Mouse (Mus musculus) forebrain, embryonic 12.5 days (tissue): Measurements from ENCODE around the gene Mfsd13b. TPM values are rescaled to one million over a fixed set of nuclear protein-coding genes. Genes with fewer than 3 reads are reported as not detected.
A peak's percentile ranks its signal among the peaks of the same experiment; 100 is the strongest.

Source experiments
- ATAC-seq: fragments of 200-750 bp; cut with Nextera tagmentation; 2 replicates; pipeline ENCODE4 v1.8.0; 2017; ENCODE audit warnings: moderate TSS enrichment; ENCODE audit not compliant: low FRiP score
- H3K27ac ChIP-seq: fragments of 300-500 bp; sonication (generic); 2 replicates; pipeline ENCODE4 v1.5.1; 2016; ENCODE audit warnings: mild to moderate bottlenecking
- H3K27me3 ChIP-seq: fragments of 300-500 bp; sonication (generic); 2 replicates; pipeline ENCODE4 v1.6.1; 2016; ENCODE audit warnings: mild to moderate bottlenecking
- H3K36me3 ChIP-seq: fragments of 300-500 bp; sonication (generic); replicated peaks from 2 replicates; pipeline ENCODE4 v1.6.1; 2016; ENCODE audit warnings: mild to moderate bottlenecking
- H3K4me1 ChIP-seq: fragments of 300-500 bp; sonication (generic); 2 replicates; pipeline ENCODE4 v1.6.1; 2016
- H3K4me2 ChIP-seq: fragments of 300-500 bp; sonication (generic); 2 replicates; pipeline ENCODE4 v1.6.1; 2016; ENCODE audit warnings: mild to moderate bottlenecking, moderate library complexity
- H3K4me3 ChIP-seq: fragments of 300-500 bp; sonication (generic); replicated peaks from 2 replicates; pipeline ENCODE4 v1.5.1; 2016; ENCODE audit warnings: mild to moderate bottlenecking
- H3K9ac ChIP-seq: fragments of 300-500 bp; sonication (generic); 2 replicates; pipeline ENCODE4 v1.6.1; 2016; ENCODE audit warnings: mild to moderate bottlenecking
- H3K9me3 ChIP-seq: fragments of 300-500 bp; sonication (generic); 2 replicates; pipeline ENCODE4 v1.6.1; 2016
- WGBS: fragments of 180-500 bp; shearing (Covaris S2); methylation state at CpG from one replicate; pipeline ENCODE4 v1.1.7; 2016; 5-methylcytosine and 5-hydroxymethylcytosine counted together
- polyA plus RNA-seq: library from polyadenylated mRNA; unstranded; fragments of >200 nt; fragmentation: Nextera tagmentation; extraction: Ambion mirVana; gene quantifications from 2 replicates; pipeline ENCODE4 v1.2.1, GENCODE M21; 2016

The Mfsd13b gene
- polyA plus RNA-seq, 1 experiment from 2014 or later: 0.20 TPM

DNA sequence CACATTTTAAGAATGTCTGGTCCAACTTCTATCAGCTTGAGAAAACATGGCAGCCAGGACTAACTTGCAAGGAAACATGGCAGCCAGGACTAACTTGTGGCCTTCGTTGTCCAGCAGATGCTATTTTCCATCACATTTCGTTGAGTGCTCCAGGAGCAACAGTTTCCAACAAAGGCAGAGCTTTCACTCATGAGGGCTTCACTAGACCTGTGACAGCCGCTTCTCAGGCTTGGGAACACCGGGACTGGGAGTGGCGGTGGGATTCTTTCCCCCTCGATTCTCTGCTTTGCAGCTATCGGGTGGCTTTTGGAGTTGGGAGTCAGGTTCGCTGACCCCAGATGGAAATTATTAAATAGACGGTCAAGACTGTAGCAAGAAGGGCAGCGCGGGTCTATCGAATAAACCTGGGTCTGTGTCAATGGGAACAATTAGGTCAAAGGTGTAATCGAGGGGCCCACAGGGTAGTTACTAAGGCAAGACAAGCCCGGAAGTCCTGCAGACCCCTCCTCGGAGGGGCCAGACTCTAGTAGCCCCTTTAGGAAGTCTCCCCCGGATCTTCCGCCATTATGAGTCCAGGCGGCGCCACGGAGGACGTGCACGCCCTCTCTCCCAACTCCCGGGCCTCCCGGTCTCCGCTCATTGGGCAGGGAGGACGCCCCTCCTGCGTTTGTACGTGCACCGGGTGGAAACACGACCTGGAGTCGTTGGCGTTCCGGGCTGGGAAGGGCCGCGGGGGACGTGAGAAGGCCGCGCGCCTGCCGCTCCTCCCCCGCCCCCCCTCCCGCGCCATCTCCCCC, 51.7 kb downstream of the Mfsd13b start, which contains the start of gene Mettl9:
Gene Mettl9, plus strand, starts transcription at position 590 of the 797 bp plus-strand sequence.
- Histone ChIP-seq H3K36me3 (no peaks in the 10 kb centered on the region), H3K9me3 (no peaks in the 10 kb centered on the region), H3K9ac (peak within 1 kb of the TSS; percentile 99), H3K4me1 (peaks cover 29% of the 10 kb centered on the region), H3K4me3 (peak within 1 kb of the TSS; percentile 95), H3K4me2 (peak within 1 kb of the TSS; percentile 77), H3K27me3 (peaks cover 27% of the 10 kb centered on the region), H3K27ac (peak within 1 kb of the TSS; percentile 99)
- WGBS: 2% methylated on average over 39 of the region's 43 CpGs
- ATAC-seq: peak; percentile 98

DNA sequence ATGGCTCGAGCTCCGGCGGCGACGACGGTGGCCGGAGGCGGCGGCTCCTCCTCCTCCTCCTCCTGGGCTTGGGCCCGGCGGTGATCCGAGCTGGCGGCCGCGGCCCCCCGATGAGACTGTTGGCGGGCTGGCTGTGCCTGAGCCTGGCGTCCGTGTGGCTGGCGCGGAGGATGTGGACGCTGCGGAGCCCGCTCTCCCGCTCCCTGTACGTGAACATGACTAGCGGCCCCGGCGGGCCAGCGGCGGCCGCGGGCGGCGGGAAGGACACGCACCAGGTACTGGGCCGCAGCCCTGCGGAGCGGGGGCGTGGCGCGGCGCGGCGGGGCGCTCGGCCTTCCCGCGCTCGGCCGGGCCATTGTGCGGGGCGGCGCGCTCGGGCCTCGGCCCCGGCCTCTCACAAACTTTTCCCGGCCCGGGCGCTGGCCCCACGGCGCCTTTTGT, 52.4 kb downstream of the Mfsd13b start:
- peaks cover 29% of the 10 kb centered on the region for H3K4me1 ChIP-seq
- peak; percentile 85 for ATAC-seq
- WGBS: 1% methylated on average over 55 of the region's 63 CpGs
- H3K4me3 ChIP-seq: peak overlapping the region; percentile 95
- H3K4me2 ChIP-seq: peak overlapping the region; percentile 77
- peaks cover 22% of the 10 kb centered on the region for H3K27me3 ChIP-seq
- H3K9ac ChIP-seq: peak overlapping the region; percentile 99
- H3K9me3 ChIP-seq: no peaks in the 10 kb centered on the region
- peak overlapping the region; percentile 99 for H3K27ac ChIP-seq
- H3K36me3 ChIP-seq: no peaks in the 10 kb centered on the region

DNA sequence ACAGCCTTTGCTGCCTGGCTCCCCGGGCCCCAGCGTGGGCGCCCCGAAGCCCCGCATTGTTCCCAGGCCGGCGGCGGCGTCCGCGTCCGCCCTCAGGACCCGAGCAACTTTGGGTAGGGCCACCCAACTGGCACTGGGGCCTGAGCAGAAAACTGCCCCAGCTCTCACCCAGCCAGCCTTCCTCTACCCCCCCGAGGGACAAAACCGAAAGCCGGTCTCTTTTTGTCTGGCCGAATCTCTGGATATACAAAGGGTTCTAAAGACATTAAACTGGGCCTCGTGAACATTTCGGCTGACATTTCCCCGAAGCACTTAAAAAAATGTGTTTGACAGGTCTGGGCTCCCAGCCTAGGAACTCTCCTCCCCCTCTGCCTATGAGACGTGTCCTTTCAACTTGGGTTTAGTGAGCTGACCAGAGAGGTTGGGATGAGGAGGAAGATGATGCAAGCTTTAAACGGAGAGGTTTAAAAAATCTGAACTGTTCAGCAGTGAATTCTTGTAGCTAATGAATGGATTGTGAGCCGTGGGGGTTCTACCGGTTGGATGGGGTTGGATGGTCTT, 52.9 kb downstream of the Mfsd13b start:
- Histone ChIP-seq H3K9me3 (no peaks in the 10 kb centered on the region), H3K9ac (peak overlapping the region; percentile 99), H3K4me3 (peak overlapping the region; percentile 95), H3K36me3 (no peaks in the 10 kb centered on the region), H3K4me2 (peak overlapping the region; percentile 77), H3K27me3 (peaks cover 20% of the 10 kb centered on the region), H3K27ac (peak overlapping the region; percentile 99), H3K4me1 (peaks cover 29% of the 10 kb centered on the region)
- ATAC-seq: peak; percentile 30
- 1% methylated on average over 24 of the region's 24 CpGs for WGBS

DNA sequence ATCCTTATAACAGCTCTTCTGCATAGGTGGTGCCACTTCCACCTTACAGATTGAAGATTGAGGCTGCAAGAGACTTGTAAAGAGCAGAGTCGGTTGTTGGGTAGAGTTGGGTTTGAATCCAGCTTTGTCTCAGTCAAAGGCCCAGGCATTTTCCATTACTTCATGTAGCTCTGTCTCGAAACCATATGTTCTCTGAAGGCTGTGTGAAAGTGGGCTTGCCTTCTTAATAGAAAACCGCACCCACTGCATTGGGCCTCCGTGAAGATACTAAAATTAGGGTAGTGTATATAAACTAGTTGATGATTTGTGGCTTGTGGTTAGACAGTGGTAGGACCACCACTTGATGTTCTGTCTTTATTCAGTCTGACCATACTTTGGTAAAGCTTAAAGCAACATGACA, 58.3 kb downstream of the Mfsd13b start:
- no peaks in the 10 kb centered on the region for H3K27me3 ChIP-seq
- WGBS: 93% methylated on average over 4 of the region's 4 CpGs
- no peak overlapping the region for H3K9ac ChIP-seq
- H3K4me2 ChIP-seq: no peak overlapping the region
- peaks cover 25% of the 10 kb centered on the region for H3K4me1 ChIP-seq
- no peak overlapping the region for H3K4me3 ChIP-seq
- no peaks in the 10 kb centered on the region for H3K36me3 ChIP-seq
- no peak overlapping the region for H3K27ac ChIP-seq
- no peak for ATAC-seq
- no peaks in the 10 kb centered on the region for H3K9me3 ChIP-seq

- peaks cover 11% of the 10 kb centered on the region for H3K4me1 ChIP-seq
- no peaks in the 10 kb centered on the region for H3K36me3 ChIP-seq
- no peak overlapping the region for H3K4me2 ChIP-seq
- H3K9me3 ChIP-seq: no peaks in the 10 kb centered on the region
- no peaks in the 10 kb centered on the region for H3K27me3 ChIP-seq
- no peak overlapping the region for H3K9ac ChIP-seq
- no peak overlapping the region for H3K27ac ChIP-seq
- 78% methylated on average over 1 of the region's 1 CpGs for WGBS
- no peak overlapping the region for H3K4me3 ChIP-seq
- ATAC-seq: no peak
These were observed 59.7 kb downstream of the Mfsd13b start for GRCm38 (mm10) chr7:121041989-121042388.

DNA sequence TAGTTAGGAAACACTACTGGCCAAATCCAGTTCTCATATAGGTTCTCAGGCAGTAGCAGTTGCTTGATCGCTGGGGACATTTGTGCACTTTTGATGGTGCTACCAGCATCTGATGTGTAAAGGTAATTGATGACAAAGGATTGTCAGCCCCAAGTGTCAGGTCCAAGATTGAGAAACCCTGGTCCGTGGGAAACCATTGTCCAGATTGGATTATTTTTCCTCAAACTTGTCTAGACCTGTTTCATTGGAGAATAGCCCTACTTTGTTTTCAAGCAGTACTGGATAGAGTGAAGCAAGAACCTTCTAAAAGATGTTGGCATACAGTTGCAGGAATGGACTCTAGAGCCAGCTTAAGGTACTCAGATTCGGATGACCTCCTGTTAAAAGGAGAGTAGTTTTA, 60.7 kb downstream of the Mfsd13b start:
- WGBS: 96% methylated on average over 3 of the region's 3 CpGs
- Histone ChIP-seq H3K27ac (no peak overlapping the region), H3K4me3 (no peak overlapping the region), H3K36me3 (no peaks in the 10 kb centered on the region), H3K4me2 (no peak overlapping the region), H3K27me3 (no peaks in the 10 kb centered on the region), H3K9ac (no peak overlapping the region), H3K9me3 (no peaks in the 10 kb centered on the region), H3K4me1 (peaks cover 2% of the 10 kb centered on the region)
- no peak for ATAC-seq

DNA sequence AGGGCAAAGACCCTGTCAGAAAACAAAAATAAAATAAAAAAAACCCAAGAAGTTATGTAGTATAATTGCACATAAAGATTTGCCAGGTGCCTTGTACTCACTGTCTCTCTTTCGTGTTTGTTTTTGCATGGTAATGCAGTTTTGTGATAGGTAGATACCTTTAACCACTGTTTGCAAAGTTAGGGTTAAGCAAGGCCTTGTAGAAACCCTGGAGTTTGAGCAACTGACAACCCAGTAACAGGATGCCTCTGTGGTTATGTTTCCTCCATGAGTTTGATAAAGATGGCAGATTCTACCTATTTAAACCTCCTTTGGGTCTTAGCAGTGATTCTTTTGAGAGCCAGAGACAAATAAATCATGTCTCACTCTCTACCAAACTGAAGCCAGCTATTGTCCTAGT, 61.2 kb downstream of the Mfsd13b start:
- H3K27ac ChIP-seq: no peak overlapping the region
- ATAC-seq: no peak
- no peaks in the 10 kb centered on the region for H3K27me3 ChIP-seq
- WGBS: 100% methylated on average over 1 of the region's 1 CpGs
- H3K9me3 ChIP-seq: no peaks in the 10 kb centered on the region
- no peak overlapping the region for H3K4me2 ChIP-seq
- H3K36me3 ChIP-seq: peaks cover 4% of the 10 kb centered on the region
- H3K4me3 ChIP-seq: no peak overlapping the region
- H3K4me1 ChIP-seq: no peaks in the 10 kb centered on the region; the same call in 1 of the 2 replicates
- no peak overlapping the region for H3K9ac ChIP-seq

DNA sequence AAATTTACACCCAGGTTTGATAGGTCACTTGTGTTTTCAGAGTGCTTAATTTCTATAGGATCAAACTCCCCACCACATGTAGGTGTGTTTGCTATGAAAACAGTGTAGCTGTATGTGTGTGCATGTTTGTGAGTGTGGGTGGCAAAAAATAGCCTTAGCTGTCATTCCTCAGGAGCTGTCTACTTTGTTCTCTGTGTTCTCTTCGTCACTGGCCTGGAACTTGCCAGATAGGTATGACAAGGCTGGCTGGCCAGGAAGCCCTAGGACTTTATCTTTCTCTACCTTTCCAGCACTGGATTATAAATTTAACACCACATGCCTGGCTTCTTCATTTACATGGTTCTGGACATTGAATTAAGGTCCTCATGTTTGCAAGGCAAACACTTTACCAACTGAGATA, 61.9 kb downstream of the Mfsd13b start:
- peaks cover 6% of the 10 kb centered on the region for H3K36me3 ChIP-seq
- no peaks in the 10 kb centered on the region for H3K27me3 ChIP-seq
- no peaks in the 10 kb centered on the region; the same call in 1 of the 2 replicates for H3K4me1 ChIP-seq
- no peak for ATAC-seq
- H3K9me3 ChIP-seq: no peaks in the 10 kb centered on the region
- H3K9ac ChIP-seq: no peak overlapping the region
- no peak overlapping the region for H3K27ac ChIP-seq
- no peak overlapping the region for H3K4me3 ChIP-seq
- 94% methylated on average over 1 of the region's 1 CpGs for WGBS
- no peak overlapping the region for H3K4me2 ChIP-seq

DNA sequence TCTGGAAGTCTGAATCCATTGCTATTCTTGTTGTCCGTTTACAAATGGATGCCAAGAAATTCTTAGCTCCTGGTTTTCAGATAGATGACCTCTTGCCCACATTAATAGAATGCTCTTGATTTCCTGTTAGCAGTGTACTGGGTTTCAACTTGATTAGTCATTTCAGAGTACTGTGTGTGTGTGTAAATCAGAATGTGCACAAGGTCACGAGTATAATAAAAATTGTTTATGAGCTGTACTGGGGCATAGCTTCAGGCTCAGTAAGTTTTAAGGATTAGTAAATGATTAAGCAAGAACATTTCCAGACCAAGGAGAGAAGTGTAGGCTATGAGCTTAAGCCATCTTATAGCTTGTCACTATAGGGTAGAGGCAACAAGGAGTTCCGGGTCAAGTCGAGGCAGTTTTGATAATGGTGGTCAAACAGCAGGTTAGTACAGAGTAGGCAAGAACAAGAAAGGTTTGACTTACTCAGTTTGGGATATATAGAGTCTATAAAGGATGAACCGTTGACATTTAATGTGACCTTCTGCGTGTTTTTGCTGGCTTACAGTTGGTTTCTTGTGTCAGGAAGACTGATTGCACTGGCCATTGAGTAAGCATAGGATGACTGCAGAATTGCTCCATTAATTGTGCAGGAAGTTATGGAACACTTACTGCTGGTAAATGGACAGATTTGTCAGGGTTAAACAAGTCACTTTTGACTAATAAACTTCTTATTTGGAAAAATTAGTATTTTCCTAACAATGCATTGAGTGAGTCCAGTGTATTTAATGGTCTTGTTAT, 63.6 kb downstream of the Mfsd13b start:
- H3K27me3 ChIP-seq: no peaks in the 10 kb centered on the region
- 95% methylated on average over 6 of the region's 6 CpGs for WGBS
- no peak for ATAC-seq

GRCm38 (mm10) chr7:121047624-121048023, 65.3 kb downstream of the Mfsd13b start:
- Histone ChIP-seq H3K36me3 (peaks cover 30% of the 10 kb centered on the region), H3K9me3 (no peaks in the 10 kb centered on the region), H3K4me1 (no peaks in the 10 kb centered on the region), H3K27ac (no peak overlapping the region), H3K27me3 (no peaks in the 10 kb centered on the region), H3K9ac (no peak overlapping the region), H3K4me3 (no peak overlapping the region), H3K4me2 (no peak overlapping the region)
- WGBS: 99% methylated on average over 2 of the region's 2 CpGs
- ATAC-seq: no peak

More for the DNA sequence above, 63.6 kb downstream of the Mfsd13b start:
- Histone ChIP-seq H3K36me3 (peaks cover 17% of the 10 kb centered on the region), H3K9me3 (no peaks in the 10 kb centered on the region), H3K9ac (no peak overlapping the region), H3K27ac (no peak overlapping the region), H3K4me2 (no peak overlapping the region), H3K4me1 (no peaks in the 10 kb centered on the region), H3K4me3 (no peak overlapping the region)

GRCm38 (mm10) chr7:121053071-121053470, 70.8 kb downstream of the Mfsd13b start:
- Histone ChIP-seq H3K27me3 (no peaks in the 10 kb centered on the region), H3K4me3 (no peak overlapping the region), H3K9ac (no peak overlapping the region), H3K4me1 (no peaks in the 10 kb centered on the region), H3K27ac (no peak overlapping the region), H3K36me3 (peaks cover 68% of the 10 kb centered on the region), H3K4me2 (no peak overlapping the region), H3K9me3 (no peaks in the 10 kb centered on the region)
- no peak for ATAC-seq
- 95% methylated on average over 4 of the region's 4 CpGs for WGBS

DNA sequence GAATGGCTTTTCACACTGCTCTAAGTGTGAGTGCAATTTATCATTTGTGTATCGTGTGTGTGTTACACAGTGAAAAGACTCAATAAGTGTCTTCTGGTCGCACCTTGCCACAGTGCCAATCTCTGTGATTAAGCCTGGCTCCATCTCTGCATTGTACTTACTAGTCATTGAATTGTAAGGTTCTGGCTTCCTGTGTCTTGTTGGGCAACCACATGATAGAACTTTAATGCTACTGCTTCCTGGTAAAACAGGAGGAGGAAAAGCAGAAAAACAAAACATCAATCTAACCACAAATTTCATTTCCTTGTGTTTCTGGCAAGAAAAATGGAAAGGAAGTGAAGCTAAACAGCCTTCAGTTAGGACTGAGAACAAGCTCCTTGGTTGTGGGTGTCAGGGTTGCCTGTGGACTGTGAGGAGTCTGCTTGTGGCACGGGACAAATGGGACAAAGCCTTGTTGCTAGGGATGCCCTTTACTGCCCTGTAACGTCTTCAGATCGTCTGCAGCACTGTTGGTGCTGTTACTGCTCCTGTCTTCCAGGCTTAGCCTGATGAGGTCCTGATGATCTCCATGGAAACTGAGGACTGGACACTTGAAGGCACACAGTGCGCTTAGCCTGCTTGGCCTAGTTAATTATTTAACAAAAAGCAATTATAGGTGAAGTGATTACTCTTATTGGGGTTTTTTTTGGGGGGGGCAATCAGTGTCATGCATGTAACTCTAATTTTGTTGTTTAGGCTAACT, 77.3 kb downstream of the Mfsd13b start:
- no peak overlapping the region for H3K27ac ChIP-seq
- no peak overlapping the region for H3K4me2 ChIP-seq
- no peaks in the 10 kb centered on the region for H3K27me3 ChIP-seq

More for the DNA sequence above, 77.3 kb downstream of the Mfsd13b start:
- Histone ChIP-seq H3K36me3 (peaks cover 43% of the 10 kb centered on the region), H3K4me1 (no peaks in the 10 kb centered on the region), H3K9me3 (no peaks in the 10 kb centered on the region), H3K9ac (no peak overlapping the region), H3K4me3 (no peak overlapping the region)
- ATAC-seq: no peak
- whole genome bisulfite sequencing: 71% methylated on average over 6 of the region's 6 CpGs
